Mouse (Mus musculus) heart, embryonic 10.5 days (tissue): ENCODE measurements around the gene Tph1. TPM values are rescaled to one million over a fixed set of nuclear protein-coding genes. Genes with fewer than 3 reads are reported as not detected.

Source experiments
- DNase-seq: peaks from one replicate; pipeline ENCODE4 v3.0.0-alpha.2; 2017; ENCODE audit warnings: low spot score
- H3K27ac ChIP-seq: fragments of 300-500 bp; sonication (generic); 2 replicates; pipeline ENCODE4 v1.5.1; 2016; ENCODE audit warnings: mild to moderate bottlenecking
- H3K27me3 ChIP-seq: fragments of 300-500 bp; sonication (generic); 2 replicates; pipeline ENCODE4 v1.6.1; 2016; ENCODE audit warnings: mild to moderate bottlenecking; ENCODE audit not compliant: poor library complexity, insufficient read depth, severe bottlenecking
- H3K36me3 ChIP-seq: fragments of 300-500 bp; sonication (generic); 2 replicates; pipeline ENCODE4 v1.6.1; 2016; ENCODE audit warnings: mild to moderate bottlenecking, moderate library complexity
- H3K4me1 ChIP-seq: fragments of 300-500 bp; sonication (generic); 2 replicates; pipeline ENCODE4 v1.6.1; 2016; ENCODE audit warnings: mild to moderate bottlenecking
- H3K4me3 ChIP-seq: fragments of 300-500 bp; sonication (generic); 2 replicates; pipeline ENCODE4 v1.5.1; 2016; ENCODE audit warnings: mild to moderate bottlenecking, moderate library complexity
- H3K9me3 ChIP-seq: fragments of 300-500 bp; sonication (generic); 2 replicates; pipeline ENCODE4 v1.6.1; 2016; ENCODE audit warnings: mild to moderate bottlenecking, moderate library complexity
- WGBS: fragments of 180-500 bp; shearing (Covaris S2); methylation state at CpG from one replicate; pipeline ENCODE4 v1.1.7; 2016; 5-methylcytosine and 5-hydroxymethylcytosine counted together
- polyA plus RNA-seq: library from polyadenylated mRNA; unstranded; fragments of >200 nt; fragmentation: Nextera tagmentation; extraction: Ambion mirVana; gene quantifications from 2 replicates; pipeline ENCODE4 v1.2.1, GENCODE M21; 2016

The Tph1 gene
- polyA plus RNA-seq, 1 experiment from 2014 or later = 0.19 TPM

DNA sequence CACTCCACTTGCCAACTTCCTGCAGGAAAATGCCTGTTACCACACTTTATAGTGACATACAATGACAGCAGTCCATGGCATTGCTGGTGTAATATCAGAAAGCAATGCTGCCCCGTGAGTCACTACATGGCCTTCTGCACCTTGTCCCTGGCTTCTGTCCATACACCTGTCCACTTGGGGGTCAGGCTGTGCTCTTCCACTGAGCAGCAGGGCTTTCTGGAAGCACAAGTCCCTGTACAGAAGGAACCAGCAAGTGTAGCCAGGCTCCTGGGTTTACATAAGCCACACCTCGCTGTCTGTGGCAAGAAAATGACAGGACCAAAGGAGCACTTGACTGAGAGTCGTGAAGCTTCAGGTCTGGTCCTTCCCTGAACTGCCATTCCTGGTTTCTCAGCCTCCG, 63.0 kb downstream of the Tph1 start:
- WGBS = 87% methylated on average over 4 of the region's 4 CpGs
- no peaks in the 10 kb centered on the region for H3K9me3 ChIP-seq
- DNase-seq = no peak
- peaks cover 20% of the 10 kb centered on the region; the same call in 1 of the 2 replicates for H3K4me1 ChIP-seq
- no peak overlapping the region for H3K4me3 ChIP-seq
- H3K27ac ChIP-seq = no peak overlapping the region
- no peaks in the 10 kb centered on the region for H3K36me3 ChIP-seq
- no peaks in the 10 kb centered on the region for H3K27me3 ChIP-seq

GRCm38 (mm10) chr7:46607428-46608055, 64.8 kb downstream of the Tph1 start:
- DNase-seq = no peak
- Histone ChIP-seq H3K4me3 (no peak overlapping the region), H3K27me3 (no peaks in the 10 kb centered on the region), H3K36me3 (no peaks in the 10 kb centered on the region), H3K4me1 (peaks cover 19% of the 10 kb centered on the region; the same call in 1 of the 2 replicates), H3K27ac (peak overlapping the region; percentile 56; the same call in 1 of the 2 replicates), H3K9me3 (no peaks in the 10 kb centered on the region)
- 44% methylated on average over 11 of the region's 11 CpGs for WGBS

- DNase-seq = no peak
- Histone ChIP-seq H3K4me3 (no peak overlapping the region), H3K27me3 (no peaks in the 10 kb centered on the region), H3K36me3 (no peaks in the 10 kb centered on the region), H3K4me1 (peaks cover 14% of the 10 kb centered on the region; the same call in 1 of the 2 replicates), H3K9me3 (no peaks in the 10 kb centered on the region), H3K27ac (no peak overlapping the region; the same call in 1 of the 2 replicates)
- 69% methylated on average over 8 of the region's 8 CpGs for WGBS
Measured at GRCm38 (mm10) chr7:46607031-46607426, 65.3 kb downstream of the Tph1 start.

DNA sequence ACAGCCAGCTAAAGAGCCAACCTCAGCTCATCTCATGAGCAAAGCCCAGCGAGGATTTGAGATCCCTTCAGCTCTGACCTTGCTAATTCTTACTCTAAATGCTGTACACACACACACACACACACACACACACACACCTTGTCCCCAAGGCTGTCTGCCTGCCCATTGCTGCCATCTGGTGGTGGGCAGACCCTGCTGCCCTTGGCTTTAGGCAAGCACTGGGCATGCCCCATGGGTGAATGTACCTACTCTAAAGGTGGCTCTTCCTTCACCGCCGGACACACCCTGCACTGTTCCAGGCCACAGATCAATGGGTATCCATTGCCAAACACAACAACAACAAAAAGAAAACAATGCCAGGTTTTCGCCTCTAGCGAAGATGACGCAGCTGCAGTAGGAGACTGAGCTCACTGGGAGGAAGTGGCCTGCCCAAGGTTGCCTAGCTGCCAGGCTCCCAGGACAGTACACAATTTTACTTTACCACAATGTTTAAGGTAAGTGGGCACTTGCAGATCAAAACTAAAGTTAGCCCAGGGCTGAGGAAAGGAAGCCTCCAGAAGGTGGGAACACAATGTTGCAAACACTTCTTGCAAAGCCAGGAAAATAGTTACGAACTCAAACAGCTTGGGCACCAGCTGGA, 65.8 kb downstream of the Tph1 start:
- DNase-seq = no peak
- H3K4me1 ChIP-seq = peaks cover 16% of the 10 kb centered on the region

GRCm38 (mm10) chr7:46603051-46603450, 69.3 kb downstream of the Tph1 start:
- no peak overlapping the region for H3K27ac ChIP-seq
- WGBS = 86% methylated on average over 7 of the region's 7 CpGs
- no peak for DNase-seq
- H3K4me1 ChIP-seq = peaks cover 21% of the 10 kb centered on the region
- no peaks in the 10 kb centered on the region for H3K9me3 ChIP-seq
- no peak overlapping the region for H3K4me3 ChIP-seq
- H3K36me3 ChIP-seq = no peaks in the 10 kb centered on the region
- H3K27me3 ChIP-seq = no peaks in the 10 kb centered on the region

More for the DNA sequence above, 65.8 kb downstream of the Tph1 start:
- H3K27me3 ChIP-seq = no peaks in the 10 kb centered on the region
- H3K9me3 ChIP-seq = no peaks in the 10 kb centered on the region
- H3K36me3 ChIP-seq = no peaks in the 10 kb centered on the region
- H3K4me3 ChIP-seq = no peak overlapping the region
- H3K27ac ChIP-seq = no peak overlapping the region
- 79% methylated on average over 7 of the region's 7 CpGs for WGBS

GRCm38 (mm10) chr7:46602079-46602478, 70.3 kb downstream of the Tph1 start:
- H3K9me3 ChIP-seq = no peaks in the 10 kb centered on the region
- no peak overlapping the region for H3K4me3 ChIP-seq
- H3K36me3 ChIP-seq = no peaks in the 10 kb centered on the region
- 59% methylated on average over 4 of the region's 4 CpGs for WGBS
- no peak overlapping the region for H3K27ac ChIP-seq
- H3K27me3 ChIP-seq = no peaks in the 10 kb centered on the region
- peaks cover 16% of the 10 kb centered on the region for H3K4me1 ChIP-seq
- no peak for DNase-seq

DNA sequence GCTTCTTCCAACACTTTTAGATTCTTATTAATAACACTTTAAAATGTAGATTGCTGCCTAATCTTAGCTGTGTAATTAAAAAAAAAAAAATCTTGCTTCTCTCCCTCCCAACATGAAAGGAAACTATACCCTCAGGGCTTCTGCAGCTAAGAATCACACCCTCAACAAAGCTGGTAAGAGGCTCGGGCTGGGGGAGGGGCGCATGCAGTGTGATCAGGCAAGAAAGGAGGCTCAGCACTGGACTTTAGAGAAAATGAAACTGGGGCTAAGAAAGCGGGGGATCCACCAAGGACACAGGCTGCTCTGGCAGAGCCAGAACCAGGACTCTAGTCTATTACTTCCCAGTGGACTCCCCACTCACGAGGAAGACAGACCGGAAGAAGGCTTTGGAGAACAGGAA, 71.2 kb downstream of the Tph1 start:
- no peak overlapping the region for H3K4me3 ChIP-seq
- H3K9me3 ChIP-seq = no peaks in the 10 kb centered on the region
- H3K27me3 ChIP-seq = no peaks in the 10 kb centered on the region
- WGBS = 48% methylated on average over 5 of the region's 5 CpGs
- DNase-seq = no peak
- peak overlapping the region; percentile 62 for H3K27ac ChIP-seq
- H3K36me3 ChIP-seq = no peaks in the 10 kb centered on the region
- peaks cover 16% of the 10 kb centered on the region for H3K4me1 ChIP-seq

DNA sequence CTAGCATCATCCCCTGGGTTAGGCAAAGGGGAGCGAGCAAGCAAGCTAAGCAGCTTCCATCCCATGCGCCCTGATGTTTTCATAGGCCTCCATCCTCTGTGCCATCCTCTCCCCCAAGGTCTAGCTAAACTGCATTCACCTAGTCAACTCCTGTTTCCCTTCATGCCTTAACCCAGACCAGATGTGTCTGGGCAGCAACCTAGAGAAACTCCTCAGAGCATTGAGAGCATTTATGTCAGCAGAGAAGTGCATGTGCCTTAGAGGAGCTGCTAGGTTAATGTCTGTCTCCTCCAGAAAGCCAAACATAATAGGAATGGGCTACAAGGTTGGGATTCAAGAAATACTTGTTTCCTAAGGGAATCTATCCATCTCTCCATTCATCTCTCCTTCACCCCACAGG, 75.3 kb downstream of the Tph1 start:
- 88% methylated on average over 2 of the region's 2 CpGs for WGBS
- H3K27ac ChIP-seq = no peak overlapping the region
- no peak overlapping the region for H3K4me3 ChIP-seq
- no peaks in the 10 kb centered on the region for H3K27me3 ChIP-seq
- DNase-seq = no peak
- peaks cover 9% of the 10 kb centered on the region for H3K4me1 ChIP-seq
- no peaks in the 10 kb centered on the region for H3K9me3 ChIP-seq
- H3K36me3 ChIP-seq = no peaks in the 10 kb centered on the region

Other genes with a start within 250 kb of the Tph1 start
- 12.0 and 12.5 TPM in 2 replicates for gene Sergef, start 32.7 kb downstream of the Tph1 start, polyA plus RNA-seq
- gene Saal1, start 38.1 kb upstream of the Tph1 start, polyA plus RNA-seq = 18.7 and 26.4 TPM in 2 replicates
- gene Saa3, start 43.2 kb upstream of the Tph1 start, polyA plus RNA-seq = 0.21 TPM in 1 of 2 replicates, not detected in the other
- 0.14 TPM in 1 of 2 replicates, not detected in the other for gene Saa4, start 60.1 kb upstream of the Tph1 start, polyA plus RNA-seq
- 2.7 TPM in 1 of 2 replicates, not detected in the other for gene Saa1, start 70.4 kb upstream of the Tph1 start, polyA plus RNA-seq
- 0.32 and 2.5 TPM in 2 replicates for gene Saa2, start 79.3 kb upstream of the Tph1 start, polyA plus RNA-seq
- 13.9 and 14.5 TPM in 2 replicates for gene Hps5, start 123.5 kb upstream of the Tph1 start, polyA plus RNA-seq
- gene Gtf2h1, start 123.6 kb upstream of the Tph1 start, polyA plus RNA-seq = 40.6 and 45.1 TPM in 2 replicates
- gene Ldha, start 168.9 kb upstream of the Tph1 start, polyA plus RNA-seq = 4,161 and 4,393 TPM in 2 replicates
- 0.13 TPM in 1 of 2 replicates, not detected in the other for gene Ldhc, start 188.7 kb upstream of the Tph1 start, polyA plus RNA-seq
- gene Tsg101, start 247.4 kb upstream of the Tph1 start, polyA plus RNA-seq = 198 and 215 TPM in 2 replicates